Mouse (Mus musculus) liver, adult 2 months (tissue): ENCODE measurements around the gene Nav2.

Experiments
- CTCF ChIP-seq: fragments of 200-500 bp; IDR thresholded peaks from 2 replicates; pipeline ENCODE4 v1.5.1; 2011; ENCODE audit warnings: low read depth, low read length, control low read depth
- POLR2A ChIP-seq: fragments of 200-500 bp; IDR thresholded peaks from 2 replicates; pipeline ENCODE4 v1.6.1; 2011; ENCODE audit warnings: low read length, control low read depth; ENCODE audit not compliant: insufficient read depth; ENCODE audit errors: extremely low read depth

DNA sequence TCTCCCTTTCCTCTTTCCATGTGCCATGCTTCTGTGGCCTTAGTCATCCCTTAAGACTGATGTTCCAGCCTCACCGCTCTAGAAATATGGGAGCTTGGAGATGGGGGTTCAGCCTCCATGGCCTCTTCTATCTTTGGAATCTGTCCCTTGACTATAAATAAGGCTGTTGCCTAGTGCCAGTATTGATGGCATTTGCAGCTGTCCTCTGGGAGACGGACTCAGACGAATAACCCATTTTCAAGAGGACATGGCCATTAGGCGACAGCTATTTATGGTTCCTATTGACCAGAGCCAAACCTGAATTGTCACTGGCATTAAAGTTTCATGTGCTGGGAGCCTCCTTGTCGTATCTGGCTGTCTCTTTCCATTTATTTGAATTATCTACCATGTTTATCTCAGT, 425.6 kb downstream of the Nav2 start:
- TF ChIP-seq POLR2A = no peak
- no peak for TF ChIP-seq CTCF
